Mouse (Mus musculus) heart, adult 8-10 months (tissue): ENCODE results near the gene Sprn. TPM values are rescaled to one million over a fixed set of nuclear protein-coding genes. Genes with fewer than 3 reads are reported as not detected.
A peak's percentile ranks its signal among the peaks of the same experiment; 100 is the strongest.
"Not testable (repeated sequence)": the region's sequence is repeated elsewhere in the genome, so short reads cannot be mapped to it uniquely, and the experiment has no call there.

ENCODE experiments used
- DNase-seq: peaks from one replicate; pipeline ENCODE4 v3.0.0; 2022; ENCODE audit warnings: low spot score
- total RNA-seq, 4 experiments: library from RNA; stranded (reverse); gene quantifications; 2 replicates each; pipeline ENCODE4 v1.2.4; 2022

Sprn gene
- total RNA-seq, 4 experiments from 2014 or later = 0.23 to 1.2 (median 0.64) TPM

- DNase-seq = no peak
Measured at GRCm38 (mm10) chr7:140144550-140144949, 10.1 kb downstream of the Sprn start.

- peak; percentile 69 for DNase-seq
Measured at GRCm38 (mm10) chr7:140141350-140141749, 13.3 kb downstream of the Sprn start.

DNA sequence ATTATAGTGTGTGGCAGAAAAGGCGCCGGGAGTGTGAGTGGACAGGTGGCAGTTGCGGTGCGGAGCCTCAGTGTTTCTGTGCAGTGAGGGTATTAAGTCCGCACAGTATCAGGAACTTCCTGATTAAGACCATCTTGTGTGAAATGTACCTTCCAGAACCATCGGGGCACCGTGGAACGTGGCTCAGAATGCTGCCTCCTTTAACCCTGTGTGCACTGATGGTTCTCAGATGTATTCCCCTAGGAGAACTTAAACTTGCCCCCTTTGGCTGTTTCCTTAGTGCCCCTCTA lies 16.7 kb downstream of the Sprn start:
- no peak for DNase-seq

- DNase-seq = peak; percentile 95
Measured at GRCm38 (mm10) chr7:140137135-140138020, 17.3 kb downstream of the Sprn start, which contains the start of gene Mtg1. TSS of gene Mtg1 (plus strand) at chr7:140137564.

GRCm38 (mm10) chr7:140135106-140135770 lies 19.4 kb downstream of the Sprn start:
- DNase-seq = no peak

DNA sequence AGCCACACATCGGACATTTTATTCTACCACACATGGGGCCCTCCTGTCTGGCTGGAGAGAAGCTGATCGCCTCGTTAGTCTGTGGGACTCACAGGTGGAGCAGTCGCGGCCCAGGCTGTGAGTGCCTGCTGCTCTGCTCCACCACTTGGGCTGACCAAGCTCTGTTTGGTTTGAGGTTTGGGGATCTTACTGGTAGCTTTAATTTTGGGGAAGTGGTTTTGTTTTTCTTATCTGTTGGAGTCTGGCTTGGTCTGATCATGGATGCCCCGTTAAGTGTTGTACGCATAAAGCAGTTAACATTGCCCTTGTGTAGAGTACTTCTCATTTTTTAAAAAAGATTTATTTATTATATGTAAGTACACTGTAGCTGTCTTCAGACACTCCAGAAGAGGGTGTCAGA lies 20.6 kb downstream of the Sprn start:
- DNase-seq = not testable (repeated sequence)

DNA sequence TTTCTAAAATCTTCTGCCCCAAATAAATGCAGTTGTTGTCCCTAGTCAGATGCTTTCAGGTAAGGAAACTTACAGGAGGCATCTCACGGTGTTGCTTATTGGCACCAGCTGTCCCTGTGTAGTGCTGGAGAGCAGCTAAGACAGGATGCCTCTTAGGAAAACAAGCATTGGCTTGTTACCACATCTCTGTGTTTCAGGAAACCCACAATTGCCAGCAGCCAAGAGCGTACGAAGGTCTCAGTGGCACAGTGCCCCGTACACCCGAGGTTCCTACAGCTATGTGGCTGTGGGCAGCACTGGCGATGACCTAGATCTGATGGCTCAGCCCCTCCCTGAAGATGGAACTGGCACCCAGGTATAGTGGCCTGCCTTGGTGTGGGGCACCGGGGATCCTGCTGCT lies 22.5 kb downstream of the Sprn start:
- DNase-seq = not testable (repeated sequence)

- no peak for DNase-seq
Measured at GRCm38 (mm10) chr7:140127911-140128310, 26.8 kb downstream of the Sprn start.

- DNase-seq = no peak
Measured at GRCm38 (mm10) chr7:140126934-140127333, 27.7 kb downstream of the Sprn start.

- DNase-seq = no peak
Measured at GRCm38 (mm10) chr7:140126022-140126350, 28.7 kb downstream of the Sprn start.

DNA sequence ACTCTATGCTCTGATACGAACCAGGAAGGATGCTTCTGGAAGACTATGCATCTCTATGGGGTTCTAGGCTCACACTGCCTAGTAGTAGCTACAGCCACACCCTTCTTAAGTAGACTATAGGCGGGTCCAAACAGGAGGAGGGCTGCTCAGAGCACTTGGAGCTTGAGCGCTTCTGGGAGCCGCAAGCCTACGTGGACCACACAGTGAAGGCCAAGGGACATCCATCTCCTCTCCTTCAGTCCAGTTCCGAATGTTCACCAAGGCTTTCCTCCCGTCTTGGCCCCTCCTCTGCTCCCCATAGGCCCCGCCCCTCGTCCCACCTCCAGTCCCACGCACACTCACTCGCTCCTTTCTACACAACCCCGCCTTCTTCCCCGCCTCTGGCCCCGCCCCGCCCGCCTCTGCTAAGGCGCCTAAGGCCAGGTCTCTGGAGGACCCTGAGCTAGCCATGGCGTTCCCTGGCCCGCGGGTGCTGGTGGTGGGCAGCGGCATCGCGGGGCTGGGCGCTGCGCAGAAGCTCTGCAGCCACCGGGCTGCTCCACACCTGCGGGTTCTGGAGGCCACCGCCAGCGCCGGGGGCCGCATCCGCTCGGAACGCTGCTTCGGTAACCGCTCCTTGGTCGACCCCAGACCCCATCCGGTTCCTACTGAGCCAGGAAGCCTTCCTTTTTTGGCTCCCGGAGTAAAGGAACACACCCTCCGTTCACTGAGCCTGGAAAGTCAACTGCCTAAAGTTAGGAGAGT lies 29.2 kb downstream of the Sprn start:
- DNase-seq = peak; percentile 93

GRCm38 (mm10) chr7:140124382-140124781 lies 30.3 kb downstream of the Sprn start:
- no peak for DNase-seq

- no peak for DNase-seq
Measured at GRCm38 (mm10) chr7:140122765-140123164, 31.9 kb downstream of the Sprn start.

DNA sequence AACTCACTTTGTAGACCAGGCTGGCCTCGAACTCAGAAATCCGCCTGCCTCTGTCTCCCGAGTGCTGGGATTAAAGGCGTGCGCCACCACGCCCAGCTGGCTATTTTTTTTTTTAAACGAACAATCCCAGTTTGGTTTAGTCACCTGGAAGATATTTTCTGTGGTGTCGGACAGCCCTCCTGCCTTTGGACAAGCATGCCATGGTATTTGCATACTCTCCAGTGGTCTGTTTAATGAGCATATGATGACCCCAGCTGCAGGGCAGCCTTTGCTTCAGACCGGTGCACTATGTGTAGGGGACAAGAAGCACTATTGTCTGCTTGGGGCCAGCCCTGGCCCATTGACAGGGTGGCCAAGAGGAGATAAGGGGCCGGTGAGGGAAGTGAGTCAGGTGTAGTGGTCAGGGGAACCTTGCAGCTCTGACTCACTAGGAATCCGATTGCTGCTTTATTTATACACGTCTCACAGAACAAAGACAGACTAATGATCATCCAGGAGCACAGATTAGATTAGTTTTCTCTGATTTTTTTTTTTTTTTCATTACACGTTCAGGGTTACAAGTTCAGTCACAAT lies 33.3 kb downstream of the Sprn start:
- no peak for DNase-seq

DNA sequence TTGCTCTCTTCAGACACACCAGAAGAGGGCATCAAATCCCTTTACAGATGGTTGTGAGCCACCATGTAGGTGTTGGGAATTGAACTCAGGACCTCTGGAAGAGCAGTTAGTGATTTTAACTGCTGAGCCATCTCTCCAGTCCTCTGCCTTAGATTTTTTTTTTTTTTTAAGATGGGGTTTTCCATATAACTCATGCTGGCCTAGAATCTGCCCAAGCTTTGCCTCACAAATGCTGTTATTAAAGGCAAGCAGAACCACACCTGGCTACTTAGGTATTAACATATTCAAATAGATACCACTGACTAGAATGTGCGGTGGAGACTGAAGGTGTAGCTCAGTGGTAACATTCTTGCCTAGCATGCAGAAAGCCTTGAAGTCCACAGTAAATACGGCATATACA lies 34.2 kb downstream of the Sprn start:
- DNase-seq = no peak

GRCm38 (mm10) chr7:140116329-140117054 lies 38.2 kb downstream of the Sprn start, which contains the start of gene Echs1:
TSS of gene Echs1 (minus strand) at chr7:140116476.
- peak; percentile 93 for DNase-seq

DNA sequence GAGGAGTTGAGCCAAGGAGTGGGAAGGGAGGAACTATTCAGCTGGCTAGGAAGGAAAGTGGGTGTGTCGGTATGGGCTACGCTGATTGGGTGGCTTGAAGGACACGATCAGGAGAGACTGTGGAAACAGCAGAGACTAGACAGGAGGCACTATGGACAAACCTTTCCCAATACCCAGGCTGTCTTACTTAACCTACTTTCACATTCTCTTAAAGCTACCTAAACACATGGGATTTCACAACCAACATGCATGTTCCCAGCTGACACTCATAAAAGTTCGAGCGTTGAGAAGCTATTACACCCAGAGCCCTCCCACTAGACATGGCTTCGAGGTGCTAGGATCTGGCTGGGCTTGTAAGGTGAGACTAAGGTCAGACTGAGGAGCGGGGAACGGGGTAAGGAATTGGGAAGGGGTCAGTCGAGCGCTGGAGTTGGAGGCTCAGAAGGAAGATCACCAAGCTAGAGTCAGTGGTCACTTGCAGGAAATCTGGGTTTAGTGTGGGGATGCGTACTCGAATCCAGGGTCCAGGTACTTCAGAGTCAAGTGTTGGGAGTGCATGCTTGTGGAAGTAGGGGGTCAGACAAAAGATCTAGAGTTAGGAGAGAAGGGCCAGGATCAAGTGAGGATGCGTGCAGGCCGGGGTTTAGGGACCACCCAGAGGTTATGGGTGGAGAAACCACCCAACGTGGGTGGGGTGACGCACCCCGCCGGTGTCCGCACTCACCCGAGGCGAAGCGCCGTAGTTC lies 38.9 kb downstream of the Sprn start, which contains the start of gene Paox:
Paox (plus strand) TSS at position 217 of the 746 bp plus-strand sequence.
- peak; percentile 67 for DNase-seq

DNA sequence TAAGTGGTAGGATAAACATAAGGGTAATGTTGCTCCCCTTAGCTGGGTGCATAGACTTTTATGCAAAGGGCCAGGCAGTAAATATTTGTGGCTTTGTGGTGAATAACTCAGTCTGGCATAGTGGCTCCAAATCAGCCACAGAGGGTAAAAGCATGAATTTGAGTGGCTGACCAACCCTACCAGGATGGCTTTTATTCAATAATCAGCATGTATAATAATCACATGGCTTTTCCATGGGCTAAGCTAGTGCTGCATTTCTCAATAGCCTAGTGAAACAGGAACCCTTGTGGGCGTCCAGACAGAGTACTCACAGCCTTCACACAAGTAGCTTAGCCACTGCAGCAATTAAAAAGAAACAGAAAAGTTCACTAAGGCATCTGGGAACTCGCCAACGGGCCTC lies 42.7 kb downstream of the Sprn start:
- no peak for DNase-seq

DNA sequence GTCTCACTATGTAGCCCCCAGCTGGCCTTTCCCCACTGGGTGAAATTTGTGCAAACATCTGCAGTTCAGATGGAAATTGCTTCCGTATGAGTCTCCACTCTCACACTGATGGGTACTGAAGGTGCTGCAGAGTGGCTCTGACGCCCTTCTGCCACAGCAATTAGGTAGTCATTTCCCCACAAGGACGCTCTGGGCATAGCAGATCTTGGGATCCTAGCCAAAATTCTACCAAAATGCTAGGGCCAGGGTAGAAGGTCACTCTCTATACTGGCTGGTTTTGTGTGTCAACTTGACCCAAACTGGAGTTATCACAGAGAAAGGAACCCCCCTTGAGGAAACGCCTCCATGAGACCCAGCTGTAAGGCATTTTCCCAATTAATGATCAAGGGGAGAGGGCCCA lies 50.7 kb downstream of the Sprn start:
- no peak for DNase-seq

- DNase-seq = peak; percentile 88
Measured at GRCm38 (mm10) chr7:140101993-140102860, 52.5 kb downstream of the Sprn start, which contains the start of gene Fuom. TSS of gene Fuom (minus strand) at chr7:140102441.
